Mouse (Mus musculus) heart, adult 2 months (tissue): ENCODE data around the gene Pdzrn3.

Source experiments
- CTCF ChIP-seq: fragments of 200-600 bp; IDR thresholded peaks from 2 replicates; pipeline ENCODE4 v1.8.1; 2022; ENCODE audit warnings: antibody characterized with exemption, mild to moderate bottlenecking, moderate library complexity
- EP300 ChIP-seq: fragments of 200-500 bp; IDR thresholded peaks from 2 replicates; pipeline ENCODE4 v1.6.1; 2011; ENCODE audit warnings: low read depth, low read length, control low read depth; ENCODE audit not compliant: insufficient read depth
- POLR2A ChIP-seq: fragments of 200-500 bp; IDR thresholded peaks from 2 replicates; pipeline ENCODE4 v1.6.1; 2011; ENCODE audit warnings: mild to moderate bottlenecking, low read depth, low read length, control low read depth; ENCODE audit not compliant: insufficient read depth

DNA sequence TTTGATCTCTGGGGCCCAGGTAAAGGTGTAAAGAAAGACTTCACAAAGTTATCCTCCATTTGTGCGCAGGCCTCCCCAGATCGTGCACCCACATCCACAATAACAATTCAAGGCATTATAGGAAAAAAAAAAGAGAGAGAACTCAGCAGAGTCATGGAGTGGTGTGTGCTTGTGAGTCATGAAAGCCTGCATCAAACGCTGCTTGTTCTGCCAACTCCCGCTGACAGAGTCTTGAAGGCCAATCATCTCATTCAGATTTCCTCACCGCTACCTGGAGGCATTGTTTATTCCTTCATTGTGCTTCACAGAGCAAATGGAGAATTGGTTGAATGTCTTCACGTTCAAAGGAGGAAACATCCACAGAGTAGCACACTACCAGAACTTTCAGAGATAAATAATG, 6.8 kb upstream of the Pdzrn3 start:
- no peak for TF ChIP-seq POLR2A
- TF ChIP-seq EP300: no peak
- TF ChIP-seq CTCF: no peak
